In the genomic region with DNA sequence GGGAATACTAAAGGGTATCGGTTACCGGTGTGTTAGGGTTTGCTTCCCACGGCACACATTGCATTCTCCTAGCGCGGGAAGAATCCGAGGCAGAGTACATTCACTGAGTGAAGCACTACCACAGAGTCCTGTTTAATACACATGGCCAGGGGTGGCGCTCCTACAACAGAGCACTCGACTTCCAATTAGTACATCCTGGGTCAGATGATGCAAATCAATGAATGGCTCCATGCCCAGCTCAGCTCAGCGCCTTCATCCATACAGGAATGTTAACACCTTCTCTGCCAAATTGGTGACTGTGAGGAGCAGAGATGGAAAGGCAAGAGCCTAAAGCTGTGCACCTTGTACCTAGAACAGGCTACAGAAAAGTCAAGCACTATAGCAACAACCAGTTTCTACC, we compare ENCODE assay signal across 14 mouse cellular contexts.
DNase-seq lines count a peak whose midpoint lies in the region; ATAC-seq and TF ChIP-seq lines count a peak whose summit lies in the region.
"Had no signal": no experiment of that assay in that cellular context is flagged by ENCODE, and none has a peak within 500 bp of the region (broad histone marks: within the 10 kb centered on the region; RNA-seq: fewer than 3 reads in every experiment).

No protein-coding gene starts in this region.

- no peak overlapping the region for H3K4me2 ChIP-seq in hindbrain, postnatal 0 days (ENCODE audit: low read depth, low read length)
- no peak overlapping the region for H3K4me2 ChIP-seq in liver, postnatal 0 days (ENCODE audit: low read depth, low read length)
- no peak overlapping the region for H3K4me2 ChIP-seq in liver, embryonic 12.5 days
- no peak overlapping the region for H3K4me2 ChIP-seq in forebrain, embryonic 16.5 days (ENCODE audit: low read length)
- H3K4me2 ChIP-seq: limb, embryonic 15.5 days; neural tube, embryonic 12.5 days had no signal

- H3K4me3 ChIP-seq in hindbrain, postnatal 0 days (ENCODE audit: low read length) = no peak overlapping the region
- H3K4me3 ChIP-seq in hindbrain, embryonic 10.5 days = no peak overlapping the region
- H3K4me3 ChIP-seq in liver, postnatal 0 days (ENCODE audit: low read depth, low read length) = no peak overlapping the region
- H3K4me3 ChIP-seq in liver, embryonic 12.5 days = no peak overlapping the region
- H3K4me3 ChIP-seq in forebrain, embryonic 16.5 days (replicated peaks; ENCODE audit: low read length) = no peak overlapping the region
- H3K4me3 ChIP-seq: erythroblast, embryonic 14.5 days; limb, embryonic 15.5 days; neural tube, embryonic 12.5 days had no signal

- WGBS in hindbrain, postnatal 0 days = 67% methylated on average over 9 of the region's 9 CpGs
- 89% methylated on average over 9 of the region's 9 CpGs for WGBS in hindbrain, embryonic 10.5 days
- 81% methylated on average over 9 of the region's 9 CpGs for WGBS in liver, postnatal 0 days (ENCODE audit: insufficient replicate concordance)
- 88% methylated on average over 9 of the region's 9 CpGs for WGBS in liver, embryonic 12.5 days (ENCODE audit: insufficient replicate concordance)
- 48% methylated on average over 9 of the region's 9 CpGs for WGBS in forebrain, embryonic 16.5 days

- no peak overlapping the region for H3K27ac ChIP-seq in hindbrain, postnatal 0 days
- H3K27ac ChIP-seq in hindbrain, embryonic 10.5 days = no peak overlapping the region
- H3K27ac ChIP-seq in liver, postnatal 0 days (ENCODE audit: low read depth) = no peak overlapping the region
- H3K27ac ChIP-seq in liver, embryonic 12.5 days = no peak overlapping the region
- no peak overlapping the region for H3K27ac ChIP-seq in forebrain, embryonic 16.5 days (ENCODE audit: low read length)
- H3K27ac ChIP-seq: limb, embryonic 15.5 days; neural tube, embryonic 12.5 days had no signal

- no peaks in the 10 kb centered on the region for H3K4me1 ChIP-seq in hindbrain, postnatal 0 days (ENCODE audit: insufficient read depth, low read length)
- no peaks in the 10 kb centered on the region for H3K4me1 ChIP-seq in hindbrain, embryonic 10.5 days (replicated peaks)
- no peaks in the 10 kb centered on the region for H3K4me1 ChIP-seq in liver, postnatal 0 days (ENCODE audit: insufficient read depth)
- no peaks in the 10 kb centered on the region for H3K4me1 ChIP-seq in liver, embryonic 12.5 days
- H3K4me1 ChIP-seq in forebrain, embryonic 16.5 days (replicated peaks; ENCODE audit: control insufficient read depth, insufficient read depth, low read length) = peaks cover 4% of the 10 kb centered on the region; the same call in 1 of the 2 replicates
- H3K4me1 ChIP-seq: limb, embryonic 15.5 days; neural tube, embryonic 12.5 days had no signal

- ATAC-seq in hindbrain, postnatal 0 days = peak; percentile 74
- peak; percentile 75 for ATAC-seq in liver, postnatal 0 days
- no peak for ATAC-seq in liver, embryonic 12.5 days
- ATAC-seq in forebrain, embryonic 16.5 days = peak; percentile 68
- ATAC-seq: inflammation-experienced regulatory T-cells, adult 6 months had no signal

- TF ChIP-seq CTCF in hindbrain, postnatal 0 days (IDR thresholded peaks at IDR 0.05; ENCODE audit: low read depth) = peak; percentile 51
- peak; percentile 35 for TF ChIP-seq CTCF in liver, postnatal 0 days (IDR thresholded peaks at IDR 0.05; ENCODE audit: low read depth)

- H3K9ac ChIP-seq in hindbrain, postnatal 0 days (replicated peaks; ENCODE audit: low read length) = no peak overlapping the region
- no peak overlapping the region for H3K9ac ChIP-seq in liver, postnatal 0 days (replicated peaks)
- H3K9ac ChIP-seq in liver, embryonic 12.5 days = no peak overlapping the region
- no peak overlapping the region for H3K9ac ChIP-seq in forebrain, embryonic 16.5 days (replicated peaks; ENCODE audit: low read depth, low read length)
- H3K9ac ChIP-seq: limb, embryonic 15.5 days; neural tube, embryonic 12.5 days had no signal

- peak; percentile 62 for DNase-seq in hindbrain, postnatal 0 days (ENCODE audit: low spot score)
- DNase-seq in hindbrain, embryonic 10.5 days (ENCODE audit: low spot score) = no peak
- peak; percentile 69 for DNase-seq in liver, postnatal 0 days
- DNase-seq in NIH3T3 (ENCODE audit: low read depth) = peak; percentile 30
- DNase-seq in c-Kit-positive CD71-positive TER-119-positive erythroid progenitor cells, embryonic 14.5 days (ENCODE audit: low spot score) = no peak
- DNase-seq: cerebellum, adult 8-10 months; heart, adult 18-20 months; lung, postnatal 10 days had no signal

- TF ChIP-seq EP300 in liver, postnatal 0 days (IDR thresholded peaks at IDR 0.05; ENCODE audit: low read depth) = no peak

- no peaks in the 10 kb centered on the region for H3K9me3 ChIP-seq in hindbrain, postnatal 0 days (ENCODE audit: low read length)
- H3K9me3 ChIP-seq in hindbrain, embryonic 10.5 days = no peaks in the 10 kb centered on the region
- H3K9me3 ChIP-seq in liver, postnatal 0 days (ENCODE audit: low read length) = no peaks in the 10 kb centered on the region
- no peaks in the 10 kb centered on the region for H3K9me3 ChIP-seq in liver, embryonic 12.5 days (replicated peaks)
- H3K9me3 ChIP-seq in forebrain, embryonic 16.5 days (ENCODE audit: control insufficient read depth, low read length) = no peaks in the 10 kb centered on the region
- H3K9me3 ChIP-seq: limb, embryonic 15.5 days; neural tube, embryonic 12.5 days had no signal

- no peaks in the 10 kb centered on the region for H3K27me3 ChIP-seq in hindbrain, postnatal 0 days (ENCODE audit: insufficient read depth, low read length)
- H3K27me3 ChIP-seq in hindbrain, embryonic 10.5 days (ENCODE audit: insufficient read depth, poor library complexity, severe bottlenecking) = no peaks in the 10 kb centered on the region
- H3K27me3 ChIP-seq in liver, postnatal 0 days (ENCODE audit: insufficient read depth, low read length) = no peaks in the 10 kb centered on the region
- no peaks in the 10 kb centered on the region for H3K27me3 ChIP-seq in liver, embryonic 12.5 days (replicated peaks)
- H3K27me3 ChIP-seq in forebrain, embryonic 16.5 days (replicated peaks; ENCODE audit: control insufficient read depth, insufficient read depth, low read length) = no peaks in the 10 kb centered on the region
- H3K27me3 ChIP-seq: limb, embryonic 15.5 days; neural tube, embryonic 12.5 days had no signal

- peaks cover 5% of the 10 kb centered on the region; the same call in 1 of the 2 replicates for H3K36me3 ChIP-seq in hindbrain, postnatal 0 days (ENCODE audit: insufficient read depth, low read length)
- H3K36me3 ChIP-seq in hindbrain, embryonic 10.5 days = peaks cover 80% of the 10 kb centered on the region
- H3K36me3 ChIP-seq in liver, postnatal 0 days (replicated peaks; ENCODE audit: insufficient read depth, low read length) = peaks cover 13% of the 10 kb centered on the region
- peaks cover 62% of the 10 kb centered on the region for H3K36me3 ChIP-seq in liver, embryonic 12.5 days
- no peaks in the 10 kb centered on the region; the same call in 1 of the 2 replicates for H3K36me3 ChIP-seq in forebrain, embryonic 16.5 days (ENCODE audit: control insufficient read depth, insufficient read depth)

Comparison
In these comparisons a context has a peak if more than half of its experiments do, and no peak if none do; other contexts are left out.
1. DNase-seq: peak in hindbrain, postnatal 0 days (single experiment), liver, postnatal 0 days (single experiment) and NIH3T3 (single experiment); none in hindbrain, embryonic 10.5 days (single experiment) and c-Kit-positive CD71-positive TER-119-positive erythroid progenitor cells, embryonic 14.5 days (single experiment).